Comparison of ENCODE assay signal across 12 mouse cellular contexts in the genomic region with DNA sequence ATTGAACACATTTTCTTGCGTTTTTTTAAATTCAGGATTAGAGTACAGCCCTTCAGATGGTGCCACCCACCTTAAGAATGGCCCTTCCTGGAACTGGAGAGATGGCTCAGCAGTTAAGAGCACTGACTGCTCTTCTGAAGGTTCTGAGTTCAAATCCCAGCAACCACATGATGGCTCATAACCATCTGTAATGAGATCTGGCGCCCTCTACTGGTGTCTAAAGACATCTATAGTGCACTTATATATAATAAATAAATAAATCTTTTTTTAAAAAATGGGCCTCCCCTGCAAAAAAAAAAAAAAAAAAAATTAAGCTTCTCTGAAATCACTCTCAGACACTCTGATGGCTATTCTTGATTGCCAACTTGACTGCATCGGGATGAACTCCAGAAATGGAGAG. TPM values are rescaled to one million over a fixed set of nuclear protein-coding genes. Genes with fewer than 3 reads are reported as not detected.
DNase-seq lines count a peak whose midpoint lies in the region; ATAC-seq lines count a peak whose summit lies in the region.
"Had no signal": no experiment of that assay in that cellular context is flagged by ENCODE, and none has a peak within 500 bp of the region (broad histone marks: within the 10 kb centered on the region; RNA-seq: fewer than 3 reads in every experiment).

No protein-coding gene starts in this region.

- intact Hi-C loops in heart, postnatal 14 days (cut with DNase I): loop anchor here (2.0 to 10.0 kb wide), 4 partner anchors 117 to 443 kb away; partner anchors contain the start of gene Ctxn1

- no peaks in the 10 kb centered on the region for H3K4me1 ChIP-seq in heart, embryonic 10.5 days
- H3K4me1 ChIP-seq in forebrain, embryonic 12.5 days: no peaks in the 10 kb centered on the region
- H3K4me1 ChIP-seq: limb, embryonic 12.5 days; midbrain, embryonic 13.5 days had no signal

- DNase-seq in heart, adult 11 months: peak; percentile 40
- DNase-seq in heart, embryonic 10.5 days (ENCODE audit: low spot score): no peak
- DNase-seq in lung, postnatal 14 days: peak; percentile 7
- DNase-seq in lung, postnatal 10 days: no peak
- DNase-seq in NIH3T3 (ENCODE audit: low read depth): peak; percentile 60
- DNase-seq in naive thymus-derived CD4-positive, alpha-beta T cell, adult 2 months (ENCODE audit: low read depth): peak; percentile 52
- no peak for DNase-seq in heart, postnatal 14 days

- H3K4me3 ChIP-seq in heart, embryonic 10.5 days: no peak overlapping the region
- no peak overlapping the region for H3K4me3 ChIP-seq in forebrain, embryonic 12.5 days (replicated peaks)
- H3K4me3 ChIP-seq: limb, embryonic 12.5 days; midbrain, embryonic 13.5 days had no signal

- H3K27me3 ChIP-seq in heart, embryonic 10.5 days (ENCODE audit: insufficient read depth, poor library complexity, severe bottlenecking): peaks cover 22% of the 10 kb centered on the region
- H3K27me3 ChIP-seq in forebrain, embryonic 12.5 days: peaks cover 4% of the 10 kb centered on the region; the same call in 1 of the 2 replicates

- no peak overlapping the region for H3K9ac ChIP-seq in forebrain, embryonic 12.5 days
- H3K9ac ChIP-seq: limb, embryonic 12.5 days; midbrain, embryonic 13.5 days had no signal

- 56% methylated on average over 3 of the region's 3 CpGs for WGBS in heart, embryonic 10.5 days
- WGBS in forebrain, embryonic 12.5 days: 65% methylated on average over 3 of the region's 3 CpGs

- no peaks in the 10 kb centered on the region for H3K9me3 ChIP-seq in heart, embryonic 10.5 days
- no peaks in the 10 kb centered on the region for H3K9me3 ChIP-seq in forebrain, embryonic 12.5 days
- H3K9me3 ChIP-seq: G1E; limb, embryonic 12.5 days; midbrain, embryonic 13.5 days had no signal

- no peak overlapping the region for H3K27ac ChIP-seq in heart, embryonic 10.5 days
- no peak overlapping the region for H3K27ac ChIP-seq in forebrain, embryonic 12.5 days
- H3K27ac ChIP-seq: limb, embryonic 12.5 days; midbrain, embryonic 13.5 days had no signal

- ATAC-seq in forebrain, embryonic 12.5 days (ENCODE audit: low FRiP score): no peak
- ATAC-seq: midbrain, embryonic 13.5 days had no signal

- no peaks in the 10 kb centered on the region for H3K36me3 ChIP-seq in heart, embryonic 10.5 days
- H3K36me3 ChIP-seq in forebrain, embryonic 12.5 days (replicated peaks): no peaks in the 10 kb centered on the region
- H3K36me3 ChIP-seq: G1E; limb, embryonic 12.5 days; midbrain, embryonic 13.5 days had no signal

- H3K4me2 ChIP-seq in forebrain, embryonic 12.5 days: no peak overlapping the region
- H3K4me2 ChIP-seq: limb, embryonic 12.5 days; midbrain, embryonic 13.5 days had no signal

RNA-seq across cellular contexts. Expression of gene Cd209g, which starts 7.8 kb away (rescaled TPM):
- 0.10 TPM in 1 of 2 replicates, not detected in the other for polyA plus RNA-seq in heart, embryonic 10.5 days (2016; fragmentation: Nextera tagmentation; extraction: Ambion mirVana)
- polyA plus RNA-seq in forebrain, embryonic 12.5 days (2016; fragmentation: Nextera tagmentation; extraction: Ambion mirVana): not detected in 2 replicates
- not detected for total RNA-seq in heart, postnatal 14 days (2021)
- polyA plus RNA-seq: G1E; heart, embryonic 16.5 days; limb, embryonic 12.5 days; midbrain, embryonic 13.5 days had no signal

RNA-seq across cellular contexts. Expression of gene Evi5l, which starts 24.6 kb away (rescaled TPM):
- polyA plus RNA-seq in heart, embryonic 10.5 days (2016; fragmentation: Nextera tagmentation; extraction: Ambion mirVana): 16.1 and 18.8 TPM in 2 replicates
- 46.9 and 55.5 TPM in 2 replicates for polyA plus RNA-seq in forebrain, embryonic 12.5 days (2016; fragmentation: Nextera tagmentation; extraction: Ambion mirVana)
- total RNA-seq in heart, postnatal 14 days (2021): 10 to 100 TPM; 22.2 to 24.5 TPM

RNA-seq across cellular contexts. Expression of gene Cd209f, which starts 36.1 kb away (rescaled TPM):
- not detected in 2 replicates for polyA plus RNA-seq in heart, embryonic 10.5 days (2016; fragmentation: Nextera tagmentation; extraction: Ambion mirVana)
- not detected in 2 replicates for polyA plus RNA-seq in forebrain, embryonic 12.5 days (2016; fragmentation: Nextera tagmentation; extraction: Ambion mirVana)
- under 1 TPM; 0.29 to 0.41 TPM for total RNA-seq in heart, postnatal 14 days (2021)
- polyA plus RNA-seq: heart, embryonic 16.5 days; limb, embryonic 12.5 days had no signal

Comparison
In these comparisons a context has a peak if more than half of its experiments do, and no peak if none do; other contexts are left out.
1. DNase-seq: peak in heart, adult 11 months (single experiment), lung, postnatal 14 days (single experiment), NIH3T3 (single experiment) and naive thymus-derived CD4-positive, alpha-beta T cell, adult 2 months (single experiment); none in heart, embryonic 10.5 days (single experiment), lung, postnatal 10 days (single experiment) and heart, postnatal 14 days (0 of 2).